Mouse (Mus musculus) thymus, postnatal 14 days (tissue): Measurements from ENCODE around the gene Fbn1.

Experiments used
- DNase-seq: peaks from one replicate; pipeline ENCODE4 v3.0.0; 2021

Fbn1 gene

DNA sequence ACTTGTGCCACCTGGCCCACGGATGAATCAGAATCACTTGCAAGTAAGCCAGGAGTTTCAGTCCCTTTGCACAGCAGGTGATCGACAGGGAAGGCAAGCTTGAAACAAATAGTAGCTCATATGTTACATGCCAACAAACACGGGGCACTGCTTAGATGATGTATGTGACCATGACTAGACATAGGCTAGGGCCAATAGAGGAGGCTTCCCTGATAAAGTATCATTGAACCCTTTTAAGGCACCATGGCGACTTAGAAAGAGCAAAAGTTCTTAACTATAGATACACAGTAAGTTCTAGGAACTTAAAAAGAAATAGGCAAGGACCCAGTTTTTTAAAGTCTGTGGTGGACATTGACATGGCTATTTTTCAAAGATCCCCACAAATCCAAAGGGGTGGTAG is at the start of gene Fbn1:
Gene Fbn1, minus strand, starts transcription at position 101 of the 400 bp plus-strand sequence.
- no peak for DNase-seq

- DNase-seq = no peak
These were observed 48.0 kb upstream of the Fbn1 start for GRCm38 (mm10) chr2:125555830-125556229.

DNA sequence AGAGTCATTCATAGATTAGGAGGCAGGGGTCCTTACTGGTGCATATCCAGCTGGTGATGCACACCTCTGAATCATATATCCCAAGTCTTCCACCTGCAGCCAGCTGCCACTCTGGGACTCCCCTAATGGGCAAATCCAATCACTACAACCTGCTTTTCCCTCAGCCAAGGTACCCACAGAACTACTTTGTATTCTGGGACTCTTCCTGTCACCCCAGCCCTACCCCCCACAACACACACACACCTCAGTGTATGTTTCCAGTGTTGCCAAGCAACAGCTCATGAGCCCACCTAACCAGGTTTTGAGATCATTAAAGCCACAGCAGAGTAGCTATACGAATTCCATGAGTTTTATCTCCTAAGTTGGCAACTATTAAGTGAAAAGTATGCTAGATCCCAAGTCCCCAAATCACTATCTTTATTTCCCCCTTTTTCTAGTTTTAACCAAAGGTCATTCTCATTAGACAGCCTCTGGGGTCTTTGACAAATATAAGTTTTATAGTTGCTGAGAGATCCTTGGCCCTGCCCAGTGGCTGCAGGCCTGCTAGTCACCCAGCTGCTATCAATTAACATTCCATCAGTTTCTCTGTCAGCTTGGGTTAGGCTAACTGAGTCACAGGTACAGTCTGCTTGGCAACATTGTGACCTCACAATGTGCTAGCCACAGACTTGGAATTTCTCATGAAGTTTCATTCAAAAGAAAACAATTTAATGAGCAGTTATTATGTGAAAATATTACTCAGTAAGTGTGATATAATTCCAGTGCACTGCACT is 41.2 kb upstream of the Fbn1 start:
- no peak for DNase-seq

- no peak for DNase-seq
These were observed 37.2 kb upstream of the Fbn1 start for GRCm38 (mm10) chr2:125544986-125545385.

GRCm38 (mm10) chr2:125543646-125544045 is 35.9 kb upstream of the Fbn1 start:
- no peak for DNase-seq

DNA sequence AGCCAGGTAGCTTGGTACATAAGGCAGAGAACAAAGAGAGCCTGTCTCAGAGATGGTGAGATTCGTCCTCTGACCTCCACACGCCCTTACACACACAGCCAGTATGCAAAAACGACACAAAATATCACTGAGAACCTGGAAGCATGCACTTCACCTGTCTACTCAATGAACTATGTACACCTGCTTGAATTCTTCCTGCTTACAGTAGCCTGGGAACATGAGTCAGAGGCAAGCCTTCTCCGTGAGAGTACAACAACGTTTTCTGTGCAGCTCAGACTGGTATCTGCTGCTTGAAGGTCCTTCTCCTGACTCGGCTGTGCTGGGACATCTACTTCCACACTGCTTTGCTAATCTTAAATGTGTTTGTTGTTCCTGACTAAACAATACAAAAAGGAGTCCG is 33.7 kb upstream of the Fbn1 start:
- DNase-seq = no peak

GRCm38 (mm10) chr2:125540579-125540978 is 32.8 kb upstream of the Fbn1 start:
- DNase-seq = no peak

DNA sequence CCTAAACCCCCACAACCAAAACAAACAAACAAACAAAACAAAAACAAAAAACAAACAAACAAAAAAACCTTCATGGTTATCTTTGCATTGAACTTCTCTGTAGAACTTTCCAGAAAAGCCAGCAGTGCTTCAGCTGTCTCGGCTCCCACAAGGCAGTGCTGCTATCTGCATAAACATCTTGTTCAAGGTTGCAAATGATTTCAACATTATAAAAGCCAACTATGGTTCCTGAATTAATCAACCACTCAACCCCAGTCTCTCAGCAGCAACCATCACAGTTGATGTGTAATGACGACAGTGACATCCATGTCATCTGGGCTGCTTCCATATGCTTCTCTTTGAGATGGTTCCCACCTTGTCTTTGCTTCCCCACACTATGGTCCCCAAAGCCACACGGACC is 31.8 kb upstream of the Fbn1 start:
- no peak for DNase-seq

DNA sequence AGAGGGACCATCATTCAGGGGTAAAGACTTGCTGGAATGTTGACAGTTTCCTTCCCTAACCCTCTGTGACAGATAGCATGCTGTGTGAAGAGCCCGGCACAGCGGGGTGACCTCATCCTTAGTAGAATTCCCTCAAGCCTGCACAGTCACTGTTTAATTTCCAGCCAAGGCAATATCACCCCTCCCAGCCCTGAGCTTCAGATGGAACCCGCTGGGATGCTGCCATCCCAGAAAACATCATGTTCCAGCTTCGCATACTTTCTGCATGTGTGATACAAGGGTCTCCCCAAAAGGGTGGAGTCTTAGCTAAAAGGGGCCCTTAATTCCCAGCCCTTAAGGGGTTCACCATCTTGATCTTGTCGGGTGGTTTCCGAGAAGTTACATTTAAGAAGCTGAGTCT is 22.9 kb upstream of the Fbn1 start:
- no peak for DNase-seq

- no peak for DNase-seq
These were observed 18.8 kb upstream of the Fbn1 start for GRCm38 (mm10) chr2:125526566-125526965.

- DNase-seq = no peak
These were observed 17.7 kb upstream of the Fbn1 start for GRCm38 (mm10) chr2:125525484-125525883.

GRCm38 (mm10) chr2:125516594-125516993 is 8.8 kb upstream of the Fbn1 start:
- no peak for DNase-seq

GRCm38 (mm10) chr2:125515291-125516057 is 7.7 kb upstream of the Fbn1 start:
- no peak for DNase-seq

GRCm38 (mm10) chr2:125514391-125514790 is 6.6 kb upstream of the Fbn1 start:
- DNase-seq = no peak

GRCm38 (mm10) chr2:125512544-125512943 is 4.8 kb upstream of the Fbn1 start:
- DNase-seq = no peak

DNA sequence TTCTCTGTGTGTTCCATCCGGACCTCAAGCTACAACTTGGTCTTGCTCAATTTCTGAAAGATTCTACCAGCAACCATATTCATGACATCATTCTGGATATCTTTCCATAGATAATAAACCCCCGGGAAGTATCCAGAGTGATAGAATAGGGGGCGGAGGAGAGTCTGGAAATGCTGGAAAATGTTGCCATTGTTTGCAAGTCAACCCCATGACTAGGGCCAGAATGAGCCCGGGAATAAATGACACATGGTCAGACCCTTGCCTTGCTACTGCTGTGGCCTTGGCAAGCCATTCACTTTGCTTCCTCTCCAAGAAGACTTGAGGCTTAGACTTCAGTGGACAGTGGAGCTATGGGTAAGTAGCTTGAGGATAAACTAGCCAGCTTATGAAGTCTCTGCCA is 4.1 kb upstream of the Fbn1 start:
- no peak for DNase-seq

DNA sequence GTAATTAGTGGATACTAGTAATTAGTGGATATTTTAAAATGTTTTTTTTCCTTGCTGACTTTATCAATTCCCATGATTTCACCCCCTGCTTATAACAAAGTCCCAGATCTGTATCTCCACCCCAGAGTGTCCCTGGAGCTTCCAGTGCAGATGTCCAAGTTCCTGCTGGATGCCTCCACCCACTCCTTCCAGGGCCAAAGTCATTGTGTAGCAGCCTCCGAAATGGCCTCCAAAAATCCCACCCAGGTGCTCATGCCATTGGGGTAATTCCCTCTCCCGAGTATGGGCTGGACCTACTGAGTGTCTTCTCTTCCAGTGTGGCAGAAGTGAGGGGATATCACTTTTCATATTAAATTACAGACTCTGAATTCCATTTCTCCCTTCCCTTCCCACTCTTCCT is 3.0 kb upstream of the Fbn1 start:
- DNase-seq = no peak

- no peak for DNase-seq
These were observed 588 bp upstream of the Fbn1 start for GRCm38 (mm10) chr2:125508381-125508780.

GRCm38 (mm10) chr2:125506316-125507054 is 1.3 kb downstream of the Fbn1 start:
- DNase-seq = no peak

DNA sequence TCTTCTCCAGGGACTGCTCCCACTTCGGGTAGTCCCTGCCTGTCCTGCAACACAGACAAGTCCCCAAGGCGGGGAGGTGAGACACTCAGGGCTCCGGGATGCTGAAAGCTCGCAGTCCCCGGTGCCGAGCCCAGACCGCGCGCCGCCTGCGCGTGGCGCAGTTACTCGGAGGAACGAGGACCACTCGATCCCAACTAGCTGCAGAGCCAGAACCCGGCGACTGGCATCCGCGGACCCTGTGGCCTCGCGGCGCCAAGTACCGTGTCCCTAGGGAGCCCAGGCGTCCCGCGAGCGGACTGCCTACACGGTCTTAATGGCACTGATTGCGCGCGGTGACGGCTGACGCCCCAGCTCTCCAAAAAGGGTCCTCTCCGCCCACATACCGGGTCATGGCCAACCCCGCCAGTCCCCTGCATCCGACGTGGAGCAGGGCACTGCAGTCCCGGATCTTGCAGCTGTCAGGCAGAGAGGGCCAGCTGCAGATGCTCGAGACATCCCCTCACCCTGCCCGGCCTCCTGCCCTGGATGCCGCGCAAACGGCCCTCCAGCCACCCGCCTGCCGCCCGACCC is 2.0 kb downstream of the Fbn1 start:
- DNase-seq = no peak

DNA sequence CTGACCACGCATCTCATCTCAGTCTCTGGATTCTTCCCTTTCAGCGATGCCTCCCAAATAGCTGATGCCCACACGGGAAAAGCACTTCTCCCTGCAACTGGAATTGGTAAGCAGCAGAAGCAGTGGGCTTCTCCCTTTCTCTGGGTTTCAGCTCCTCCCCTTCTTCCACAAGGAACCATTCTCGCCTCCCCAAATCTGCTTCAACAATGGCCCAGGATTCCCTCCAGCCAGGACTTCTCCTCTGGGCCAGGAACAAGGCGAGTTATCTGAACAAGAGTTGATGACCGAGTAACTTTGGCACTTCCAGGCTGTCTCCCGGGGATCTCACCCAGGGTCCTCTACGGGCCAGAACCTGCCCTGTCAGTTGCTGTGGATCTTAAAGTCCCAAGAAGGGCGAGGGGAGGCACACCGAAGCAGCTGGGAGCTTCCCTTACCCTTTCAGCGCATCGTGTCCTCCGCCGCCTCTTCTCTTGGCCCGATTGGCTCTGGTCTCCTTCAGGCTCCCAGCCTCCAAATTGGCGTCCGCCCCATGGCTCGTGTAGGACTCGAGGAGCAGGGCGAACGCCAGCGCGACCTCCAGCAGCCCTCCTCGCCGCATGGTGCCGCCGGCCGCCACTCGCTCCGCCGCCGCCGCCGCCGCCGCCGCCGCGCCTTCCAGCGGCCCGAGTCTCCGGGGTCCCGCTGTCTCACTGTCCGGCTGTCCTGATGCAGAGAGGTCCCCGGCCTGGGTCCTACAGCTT is 2.6 kb downstream of the Fbn1 start, which contains the start of gene Gm9913:
Gene Gm9913, plus strand, starts transcription at position 84 of the 740 bp plus-strand sequence.
- no peak for DNase-seq

DNA sequence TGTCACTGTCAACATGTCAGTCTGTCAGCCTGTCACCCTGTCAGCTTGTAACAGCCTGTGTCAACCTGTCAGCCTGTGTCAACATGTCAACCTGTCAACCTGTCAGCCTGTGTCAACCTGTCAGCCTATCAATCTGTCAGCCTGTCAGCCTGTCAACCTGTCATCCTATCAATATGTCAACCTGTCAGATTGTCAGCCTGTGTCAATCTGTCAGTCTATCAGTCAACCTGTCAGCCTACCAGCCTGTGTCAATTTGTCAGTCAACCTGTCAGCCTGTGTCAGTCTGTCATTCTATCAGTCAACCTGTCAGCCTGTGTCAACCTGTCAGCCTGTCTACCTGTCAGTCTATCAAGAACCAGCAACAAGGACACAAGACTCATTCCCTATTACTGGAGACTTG is 6.3 kb downstream of the Fbn1 start:
- no peak for DNase-seq

GRCm38 (mm10) chr2:125498216-125498615 is 9.6 kb downstream of the Fbn1 start:
- DNase-seq = no peak
